Mouse (Mus musculus) embryo, embryonic 10 days (tissue): Measurements from ENCODE around the gene Atxn3.
"Not testable (repeated sequence)": the region's sequence is repeated elsewhere in the genome, so short reads cannot be mapped to it uniquely, and the experiment has no call there.

Source experiments
- DNase-seq: peaks from one replicate; pipeline ENCODE4 v3.0.0-alpha.2; 2015; ENCODE audit warnings: low spot score

Gene Atxn3

GRCm38 (mm10) chr12:101958556-101958955 is 510 bp upstream of the Atxn3 start:
- no peak for DNase-seq

- peak; percentile 24 for DNase-seq
These were observed 736 bp downstream of the Atxn3 start for GRCm38 (mm10) chr12:101957079-101957941.

- not testable (repeated sequence) for DNase-seq
These were observed 2.2 kb downstream of the Atxn3 start for GRCm38 (mm10) chr12:101955821-101956220.

GRCm38 (mm10) chr12:101948801-101949200 is 9.2 kb downstream of the Atxn3 start:
- DNase-seq, result no peak

GRCm38 (mm10) chr12:101947986-101948385 is 10.1 kb downstream of the Atxn3 start:
- DNase-seq, result no peak

- DNase-seq, result no peak
These were observed 20.5 kb downstream of the Atxn3 start for GRCm38 (mm10) chr12:101937572-101937971.

GRCm38 (mm10) chr12:101935223-101935622 is 22.8 kb downstream of the Atxn3 start:
- DNase-seq, result no peak

GRCm38 (mm10) chr12:101928423-101928822 is 29.6 kb downstream of the Atxn3 start:
- no peak for DNase-seq

- no peak for DNase-seq
These were observed 35.7 kb downstream of the Atxn3 start for GRCm38 (mm10) chr12:101922313-101922712.

GRCm38 (mm10) chr12:101919847-101920246 is 38.2 kb downstream of the Atxn3 start:
- no peak for DNase-seq

GRCm38 (mm10) chr12:101917165-101917564 is 40.9 kb downstream of the Atxn3 start:
- no peak for DNase-seq

- peak; percentile 94 for DNase-seq
These were observed 45.2 kb downstream of the Atxn3 start, which contains the start of gene Trip11 for GRCm38 (mm10) chr12:101912626-101913490. Gene Trip11, minus strand, starts transcription at chr12:101913267.

- no peak for DNase-seq
These were observed 46.7 kb downstream of the Atxn3 start for GRCm38 (mm10) chr12:101911346-101911745.

GRCm38 (mm10) chr12:101910360-101910759 is 47.7 kb downstream of the Atxn3 start:
- DNase-seq, result no peak

- no peak for DNase-seq
These were observed 52.2 kb downstream of the Atxn3 start for GRCm38 (mm10) chr12:101905817-101906216.

- DNase-seq, result no peak
These were observed 53.1 kb downstream of the Atxn3 start for GRCm38 (mm10) chr12:101904906-101905305.

- no peak for DNase-seq
These were observed 53.9 kb downstream of the Atxn3 start for GRCm38 (mm10) chr12:101904170-101904569.

- no peak for DNase-seq
These were observed 58.3 kb downstream of the Atxn3 start for GRCm38 (mm10) chr12:101899671-101900245.

- DNase-seq, result no peak
These were observed 59.1 kb downstream of the Atxn3 start for GRCm38 (mm10) chr12:101898966-101899365.

GRCm38 (mm10) chr12:101897113-101897512 is 60.9 kb downstream of the Atxn3 start:
- no peak for DNase-seq

GRCm38 (mm10) chr12:101893296-101893695 is 64.8 kb downstream of the Atxn3 start:
- no peak for DNase-seq

GRCm38 (mm10) chr12:101892832-101893231 is 65.2 kb downstream of the Atxn3 start:
- no peak for DNase-seq
